Mouse (Mus musculus) CD4-positive, CD25-positive, alpha-beta regulatory T cell, adult 2 months (primary cell): Measurements from ENCODE around the gene 4931428L18Rik.

ENCODE experiments used
- DNase-seq: peaks from one replicate; pipeline ENCODE4 v3.0.0-alpha.2; 2012; ENCODE audit warnings: low read depth, low spot score

Gene 4931428L18Rik

GRCm38 (mm10) chr1:31222564-31222963 is at the start of gene 4931428L18Rik, which contains the start of gene Pih1d3:
TSS of gene 4931428L18Rik (minus strand) at chr1:31222684.
TSS of gene Pih1d3 (plus strand) at chr1:31222838.
- DNase-seq, result no peak

GRCm38 (mm10) chr1:31260218-31260923 is 37.9 kb upstream of the 4931428L18Rik start:
- no peak for DNase-seq

GRCm38 (mm10) chr1:31233319-31234036 is 11.0 kb upstream of the 4931428L18Rik start:
- DNase-seq, result no peak

- DNase-seq, result no peak
Measured at GRCm38 (mm10) chr1:31220599-31221250, 1.8 kb downstream of the 4931428L18Rik start.

- no peak for DNase-seq
Measured at GRCm38 (mm10) chr1:31214831-31215230, 7.7 kb downstream of the 4931428L18Rik start.

GRCm38 (mm10) chr1:31210144-31210543 is 12.3 kb downstream of the 4931428L18Rik start:
- DNase-seq, result peak; percentile 53

GRCm38 (mm10) chr1:31205770-31206169 is 16.7 kb downstream of the 4931428L18Rik start:
- DNase-seq, result no peak

GRCm38 (mm10) chr1:31205346-31205745 is 17.1 kb downstream of the 4931428L18Rik start:
- no peak for DNase-seq

- no peak for DNase-seq
Measured at GRCm38 (mm10) chr1:31203771-31204170, 18.7 kb downstream of the 4931428L18Rik start.

- no peak for DNase-seq
Measured at GRCm38 (mm10) chr1:31196959-31197358, 25.5 kb downstream of the 4931428L18Rik start.

- DNase-seq, result no peak
Measured at GRCm38 (mm10) chr1:31195633-31196032, 26.9 kb downstream of the 4931428L18Rik start.

GRCm38 (mm10) chr1:31190237-31190866 is 32.1 kb downstream of the 4931428L18Rik start:
- no peak for DNase-seq

GRCm38 (mm10) chr1:31178264-31178663 is 44.2 kb downstream of the 4931428L18Rik start:
- no peak for DNase-seq

GRCm38 (mm10) chr1:31176101-31176500 is 46.4 kb downstream of the 4931428L18Rik start, which contains the start of gene Lgsn:
TSS of gene Lgsn (plus strand) at chr1:31176401.
- DNase-seq, result no peak

GRCm38 (mm10) chr1:31175401-31175800 is 47.1 kb downstream of the 4931428L18Rik start:
- no peak for DNase-seq

GRCm38 (mm10) chr1:31165326-31166121 is 57.0 kb downstream of the 4931428L18Rik start:
- DNase-seq, result no peak

GRCm38 (mm10) chr1:31164527-31165189 is 57.8 kb downstream of the 4931428L18Rik start:
- no peak for DNase-seq

- DNase-seq, result no peak
Measured at GRCm38 (mm10) chr1:31156884-31157283, 65.6 kb downstream of the 4931428L18Rik start.

GRCm38 (mm10) chr1:31156185-31156584 is 66.3 kb downstream of the 4931428L18Rik start:
- no peak for DNase-seq

GRCm38 (mm10) chr1:31153793-31154349 is 68.6 kb downstream of the 4931428L18Rik start:
- peak; percentile 68 for DNase-seq
